Mouse (Mus musculus): ENCODE data around the gene 4921507P07Rik.
"Not testable (repeated sequence)": the region's sequence is repeated elsewhere in the genome, so short reads cannot be mapped to it uniquely, and the experiment has no call there.

Gene 4921507P07Rik

GRCm38 (mm10) chr6:50596301-50597211 lies at the start of gene 4921507P07Rik:
4921507P07Rik (minus strand) TSS chr6:50596632.
- peak; percentile 95 for DNase-seq (ENCODE audit: low read depth)

DNA sequence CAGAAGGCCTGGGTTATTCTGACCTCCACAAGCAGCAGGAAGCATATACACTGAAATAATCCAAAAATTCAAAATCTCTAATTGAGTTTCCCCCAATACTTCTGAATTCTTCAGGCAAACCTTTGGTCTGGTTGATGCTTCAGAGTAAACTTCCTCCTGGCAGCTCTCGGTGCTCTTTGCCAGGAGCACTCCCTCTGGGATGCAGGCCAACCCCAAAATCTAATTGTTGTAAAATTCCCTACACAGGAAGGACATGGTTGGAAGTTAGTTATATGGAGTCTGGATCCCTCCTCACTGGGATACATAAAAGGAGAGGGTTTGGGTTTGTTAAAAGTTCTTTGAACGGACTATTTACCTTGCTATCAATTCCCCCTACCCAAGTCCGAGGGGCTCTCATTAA lies 48.3 kb upstream of the 4921507P07Rik start:
- no peak for DNase-seq (ENCODE audit: low read depth)

- no peak for DNase-seq (ENCODE audit: low read depth)
These were observed 45.5 kb upstream of the 4921507P07Rik start for GRCm38 (mm10) chr6:50641898-50642297.

GRCm38 (mm10) chr6:50640377-50640776 lies 43.9 kb upstream of the 4921507P07Rik start:
- DNase-seq (ENCODE audit: low read depth) = no peak

DNA sequence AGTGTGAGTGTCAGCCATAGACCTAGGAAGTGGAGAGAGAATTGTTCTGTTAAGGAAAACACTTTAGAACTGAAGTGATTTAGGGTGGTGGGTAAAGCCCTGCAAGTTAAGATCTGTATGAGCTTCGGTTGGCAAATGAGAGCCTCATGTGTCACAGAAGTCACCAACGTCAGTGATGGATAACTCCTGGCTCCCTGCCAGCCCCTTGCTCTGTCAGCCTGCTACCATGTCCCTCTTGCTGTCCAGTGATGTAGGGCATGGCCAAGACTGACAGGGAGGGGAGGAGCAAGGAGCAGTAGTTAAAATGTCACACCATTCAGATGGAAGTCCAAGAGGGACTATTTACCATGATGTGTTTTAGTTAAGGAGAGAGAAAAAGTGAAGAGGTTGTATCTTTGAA lies 43.2 kb upstream of the 4921507P07Rik start:
- no peak for DNase-seq (ENCODE audit: low read depth)

DNA sequence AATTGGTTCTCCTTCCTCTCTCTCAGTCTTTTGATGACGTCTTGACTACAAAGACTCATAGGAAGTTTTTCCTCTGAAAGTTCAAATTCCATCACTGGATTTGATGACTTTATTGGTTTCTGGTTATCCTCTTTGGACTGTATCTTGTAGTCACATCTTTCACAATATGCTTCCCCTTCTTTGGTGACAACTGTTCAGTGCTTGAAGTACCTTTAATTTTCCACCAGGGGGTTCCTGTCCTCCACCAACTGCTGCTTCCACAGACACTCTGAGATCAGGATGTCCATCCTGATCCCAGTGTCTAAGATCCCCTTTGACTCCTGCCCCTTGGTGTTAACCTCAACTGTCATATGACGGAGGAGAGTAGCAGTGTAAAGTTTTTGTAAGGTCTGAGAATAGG lies 29.7 kb upstream of the 4921507P07Rik start:
- not testable (repeated sequence) for DNase-seq (ENCODE audit: low read depth)

DNA sequence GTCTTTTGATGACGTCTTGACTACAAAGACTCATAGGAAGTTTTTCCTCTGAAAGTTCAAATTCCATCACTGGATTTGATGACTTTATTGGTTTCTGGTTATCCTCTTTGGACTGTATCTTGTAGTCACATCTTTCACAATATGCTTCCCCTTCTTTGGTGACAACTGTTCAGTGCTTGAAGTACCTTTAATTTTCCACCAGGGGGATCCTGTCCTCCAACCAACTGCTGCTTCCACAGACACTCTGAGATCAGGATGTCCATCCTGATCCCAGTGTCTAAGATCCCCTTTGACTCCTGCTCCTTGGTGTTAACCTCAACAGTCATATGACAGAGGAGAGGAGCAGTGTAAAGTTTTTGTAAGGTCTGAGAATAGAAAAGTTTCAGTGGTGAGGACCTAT lies 21.8 kb upstream of the 4921507P07Rik start:
- DNase-seq (ENCODE audit: low read depth) = not testable (repeated sequence)

GRCm38 (mm10) chr6:50601620-50602019 lies 5.2 kb upstream of the 4921507P07Rik start:
- DNase-seq (ENCODE audit: low read depth) = peak; percentile 89

- DNase-seq (ENCODE audit: low read depth) = no peak
These were observed 2.1 kb upstream of the 4921507P07Rik start for GRCm38 (mm10) chr6:50598560-50598959.

- DNase-seq (ENCODE audit: low read depth) = peak; percentile 43
These were observed 2.1 kb downstream of the 4921507P07Rik start for GRCm38 (mm10) chr6:50594372-50594771.

GRCm38 (mm10) chr6:50593334-50593845 lies 3.0 kb downstream of the 4921507P07Rik start:
- no peak for DNase-seq (ENCODE audit: low read depth)

DNA sequence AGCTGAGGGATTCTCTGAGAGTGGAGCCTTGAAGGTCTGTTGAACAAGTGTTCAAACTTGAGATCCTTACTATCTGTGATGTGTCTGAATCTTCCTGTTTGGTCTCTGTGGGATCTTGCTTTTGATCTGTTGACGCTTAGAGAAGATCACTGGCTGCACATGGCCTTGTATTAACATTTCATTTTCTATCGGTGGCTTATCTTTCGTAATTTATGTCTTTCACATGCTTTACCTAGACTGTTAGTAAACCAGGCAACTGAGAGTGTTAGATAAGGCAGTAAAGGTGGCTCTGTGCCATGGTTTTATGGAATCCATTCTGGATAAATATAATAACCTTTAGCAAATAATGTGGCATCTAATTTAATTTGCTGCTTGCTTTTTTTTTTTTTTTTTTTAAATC lies 6.2 kb downstream of the 4921507P07Rik start:
- DNase-seq (ENCODE audit: low read depth) = no peak

- peak; percentile 91 for DNase-seq (ENCODE audit: low read depth)
These were observed 8.2 kb downstream of the 4921507P07Rik start for GRCm38 (mm10) chr6:50588251-50588650.

- DNase-seq (ENCODE audit: low read depth) = no peak
These were observed 9.0 kb downstream of the 4921507P07Rik start for GRCm38 (mm10) chr6:50587412-50587811.

DNA sequence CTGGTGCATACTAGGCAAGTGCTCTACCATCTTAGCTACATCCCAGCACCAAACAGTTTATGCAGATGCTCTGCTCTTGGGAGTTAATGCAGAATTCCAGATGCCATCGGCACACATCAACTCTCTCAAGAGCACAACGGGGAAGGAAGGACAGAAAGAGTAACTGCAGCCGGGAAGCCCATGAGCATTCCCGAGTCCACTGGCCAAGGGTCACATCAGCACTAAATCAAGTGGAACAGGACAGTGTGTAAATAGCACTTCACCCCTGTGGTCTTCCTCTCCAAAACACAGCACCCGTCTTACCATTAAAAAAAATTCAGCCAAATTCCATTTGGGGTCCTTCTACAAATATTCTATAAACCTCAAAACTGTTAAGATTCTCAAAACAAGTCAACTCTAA lies 10.1 kb downstream of the 4921507P07Rik start:
- DNase-seq (ENCODE audit: low read depth) = no peak

DNA sequence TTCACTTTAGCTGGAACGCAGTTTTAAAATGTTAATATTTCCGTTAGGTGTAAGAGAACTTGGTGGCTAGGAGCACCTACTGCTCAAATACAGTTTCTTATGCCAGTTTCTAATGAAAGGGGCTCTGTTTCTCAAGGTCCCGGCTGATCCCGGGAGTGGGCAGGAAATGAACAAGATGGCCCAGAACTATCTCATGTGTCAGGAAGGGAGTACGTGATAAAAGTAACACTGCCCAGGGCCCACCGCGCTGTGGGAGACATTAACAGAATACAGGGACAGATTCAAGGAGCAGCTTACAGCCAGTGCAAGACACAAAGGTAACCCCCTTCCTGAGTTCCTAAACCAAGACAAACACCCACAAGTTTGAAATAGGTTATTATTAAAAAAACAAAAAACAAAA lies 10.7 kb downstream of the 4921507P07Rik start:
- no peak for DNase-seq (ENCODE audit: low read depth)

- DNase-seq (ENCODE audit: low read depth) = no peak
These were observed 24.8 kb downstream of the 4921507P07Rik start for GRCm38 (mm10) chr6:50571661-50572060.

DNA sequence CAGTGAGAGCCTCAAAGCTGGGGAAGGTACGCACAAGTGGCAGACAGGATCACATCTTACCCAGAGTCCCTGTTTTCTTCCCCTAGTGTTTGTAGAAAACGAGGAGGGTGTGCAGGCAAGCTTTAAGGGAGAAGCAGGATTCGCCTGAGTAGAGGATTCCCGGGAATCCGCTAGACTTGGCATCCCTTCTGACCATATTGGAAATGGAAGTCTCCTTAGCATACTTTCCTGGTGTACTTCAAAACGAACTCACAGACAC lies 29.5 kb downstream of the 4921507P07Rik start:
- DNase-seq (ENCODE audit: low read depth) = no peak

DNA sequence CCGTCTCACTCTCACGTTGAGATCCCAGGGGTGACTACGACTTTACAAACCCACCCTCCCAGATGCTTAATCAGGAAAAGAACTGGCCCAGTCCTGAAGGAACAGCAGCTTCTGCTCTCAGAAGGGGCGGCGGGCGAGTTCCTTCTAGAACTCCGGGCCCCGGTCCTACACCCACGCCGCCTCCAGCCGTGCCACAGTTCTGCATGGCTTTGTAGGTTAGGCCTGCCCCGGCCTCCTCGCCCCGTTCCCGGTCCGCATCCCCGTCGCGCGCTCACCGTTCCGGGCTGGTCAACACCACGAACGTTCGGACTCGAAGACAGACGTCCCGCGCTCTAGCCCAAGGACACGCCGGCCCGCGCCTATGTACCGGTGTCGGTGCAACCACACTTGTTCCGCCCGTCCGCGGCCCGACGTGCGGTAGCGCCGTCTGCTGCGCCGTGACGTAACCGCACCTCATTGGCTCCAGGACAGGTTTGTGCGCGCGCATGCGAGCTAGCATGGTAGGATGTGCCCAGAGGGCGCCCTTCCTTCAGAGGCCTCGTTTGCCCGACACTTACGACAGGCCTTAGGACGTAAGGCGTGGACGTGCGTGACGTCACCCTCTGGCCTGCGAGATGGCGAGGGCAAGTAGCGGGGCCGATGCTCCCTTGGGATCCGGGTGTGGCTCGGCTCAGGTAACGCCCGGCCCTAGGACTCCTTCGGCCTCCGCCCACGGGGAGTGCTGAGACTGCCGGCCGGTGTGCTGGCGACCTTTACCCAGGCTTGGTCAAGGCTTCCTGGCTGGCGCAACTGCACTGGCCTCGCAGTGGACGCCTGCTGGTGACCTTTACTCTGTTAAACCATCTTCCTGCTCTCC lies 30.1 kb downstream of the 4921507P07Rik start, which contains the start of gene Cycs:
TSS of gene Cycs (minus strand) at position 398 of the 856 bp plus-strand sequence.
- peak; percentile 100 for DNase-seq (ENCODE audit: low read depth)

DNA sequence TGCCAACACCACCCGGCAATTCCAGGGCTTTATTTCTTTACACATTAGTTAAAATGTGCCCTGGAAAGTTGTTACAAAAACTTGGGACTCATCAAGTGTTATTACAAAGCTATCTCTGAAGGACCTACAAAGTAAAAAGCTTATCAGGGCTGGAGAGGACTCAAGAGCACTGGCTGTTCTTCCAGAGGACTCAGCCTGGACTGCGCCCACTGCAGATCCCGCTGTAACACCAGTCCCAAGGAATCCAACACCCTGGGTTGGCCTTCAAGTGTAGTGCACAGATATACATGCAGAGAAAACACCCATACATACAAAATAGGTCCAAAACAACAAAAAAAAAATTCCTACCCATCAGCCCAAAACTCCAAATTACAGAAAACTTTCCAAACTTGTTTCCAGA lies 32.8 kb downstream of the 4921507P07Rik start:
- no peak for DNase-seq (ENCODE audit: low read depth)

GRCm38 (mm10) chr6:50562421-50562820 lies 34.0 kb downstream of the 4921507P07Rik start:
- no peak for DNase-seq (ENCODE audit: low read depth)

- peak; percentile 82 for DNase-seq (ENCODE audit: low read depth)
These were observed 35.7 kb downstream of the 4921507P07Rik start for GRCm38 (mm10) chr6:50560776-50561175.

DNA sequence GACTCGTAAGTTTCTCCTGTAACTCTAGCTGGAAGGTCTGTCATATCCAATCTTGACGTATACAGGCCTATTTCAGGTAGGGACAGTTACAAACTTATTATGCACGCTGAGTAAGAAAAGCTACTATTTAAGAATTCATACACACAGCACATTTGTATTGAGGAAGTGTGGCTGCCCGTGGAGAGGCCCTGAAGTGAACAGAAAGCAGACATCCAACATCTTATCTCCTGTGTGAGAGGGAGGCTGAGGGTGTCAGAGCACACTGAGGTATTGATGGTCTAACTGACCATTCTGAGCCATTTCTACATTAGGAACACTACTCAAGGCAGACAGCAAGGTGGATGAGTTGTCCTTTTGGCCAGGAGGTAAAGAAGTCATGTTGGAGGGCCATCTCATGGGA lies 37.6 kb downstream of the 4921507P07Rik start:
- DNase-seq (ENCODE audit: low read depth) = no peak

Measured in induced T-regulatory cell, adult 2 months (primary cell).